Mouse (Mus musculus) cerebellum, adult 9-10 months (tissue): ENCODE data around the gene Mfng.

Source experiments
- DNase-seq: peaks from one replicate; pipeline ENCODE4 v3.0.0; 2022

Gene Mfng

DNA sequence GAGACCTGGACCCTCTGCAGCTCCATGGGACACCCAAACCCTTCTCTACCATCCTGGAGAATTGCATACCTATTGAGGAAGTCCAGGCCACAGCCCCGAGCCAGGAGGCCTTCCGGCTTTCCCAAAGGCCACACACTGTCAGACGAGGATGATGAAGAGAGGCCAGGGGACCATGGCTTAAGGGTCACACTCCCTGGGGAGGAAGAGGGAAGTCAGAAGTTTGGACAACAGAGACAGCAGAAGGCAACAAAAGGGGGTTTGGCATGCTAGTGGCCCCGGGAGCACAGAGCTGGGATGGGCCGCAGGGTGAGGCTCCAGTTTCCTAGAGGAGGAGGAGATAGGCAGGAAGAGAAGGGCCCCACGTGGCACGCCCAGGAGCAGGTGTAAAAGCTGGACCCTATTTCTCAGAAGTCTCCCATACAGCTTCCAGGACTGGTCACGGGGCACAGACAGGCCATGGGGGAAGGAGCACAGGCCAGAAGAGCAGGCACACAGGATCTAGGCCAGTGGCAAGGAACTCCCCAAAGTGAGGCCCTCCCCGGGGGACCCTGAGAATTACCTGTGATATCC lies 14.1 kb upstream of the Mfng start:
- DNase-seq, result no peak

DNA sequence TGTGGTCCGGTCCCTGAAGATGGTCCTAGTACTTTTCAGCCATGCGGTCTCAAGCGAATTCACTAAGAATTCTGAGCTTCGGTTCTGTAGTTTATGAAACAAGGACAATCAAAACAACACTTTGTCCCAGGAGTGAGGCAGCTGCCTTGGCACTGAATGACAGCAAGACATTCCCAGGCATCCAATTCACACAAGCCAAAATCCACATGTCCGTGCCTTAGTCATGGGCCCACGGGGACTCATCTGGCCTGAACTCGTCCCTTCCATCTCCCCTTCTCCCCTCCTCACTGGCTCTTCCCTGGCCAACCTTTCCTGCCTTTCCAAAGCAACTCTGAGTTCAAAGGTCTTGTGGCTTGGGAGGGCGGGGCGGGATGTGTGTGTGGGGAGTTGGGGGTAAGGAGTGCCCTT lies 13.1 kb upstream of the Mfng start:
- no peak for DNase-seq

- DNase-seq, result no peak
Measured at GRCm38 (mm10) chr15:78785961-78786360, 12.7 kb upstream of the Mfng start.

DNA sequence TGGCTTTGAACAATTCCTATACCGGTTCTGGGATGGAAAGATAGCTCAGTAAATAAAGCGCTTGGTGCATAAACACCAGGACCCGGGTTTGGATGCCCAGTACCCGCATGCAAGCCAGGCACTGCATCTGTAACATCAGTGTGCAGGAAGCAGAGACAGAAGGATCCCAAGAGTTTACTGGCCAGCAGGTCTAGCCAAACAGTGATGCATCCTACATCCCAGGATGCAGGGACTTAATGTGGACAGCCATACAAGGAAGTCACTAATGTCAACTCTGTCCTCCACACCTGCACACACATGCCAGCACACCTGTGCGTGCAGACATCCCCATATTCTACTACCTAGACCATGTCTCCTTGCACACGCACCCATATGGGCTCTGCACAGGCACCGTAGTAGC lies 12.0 kb upstream of the Mfng start:
- DNase-seq, result no peak

DNA sequence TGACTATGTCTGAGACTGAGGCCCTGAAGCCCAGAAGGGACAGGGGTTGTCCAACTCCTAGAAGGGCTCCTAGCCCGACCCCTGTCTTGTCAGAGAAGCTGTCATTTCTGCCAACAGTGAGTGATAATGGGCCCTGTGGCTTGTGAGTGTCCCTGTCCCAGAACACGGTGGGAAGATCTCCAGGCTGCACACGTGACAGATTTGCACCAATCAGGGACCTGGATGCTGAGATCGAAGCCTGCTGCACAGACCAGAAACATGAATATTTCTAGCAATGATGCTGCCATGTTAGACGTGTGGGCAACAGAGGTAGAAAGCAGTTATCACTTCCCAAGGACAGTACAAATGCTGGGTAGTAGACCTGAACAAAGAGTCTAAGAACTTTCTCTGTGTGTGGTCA lies 11.2 kb upstream of the Mfng start:
- no peak for DNase-seq

GRCm38 (mm10) chr15:78782348-78783103 lies 9.3 kb upstream of the Mfng start:
- no peak for DNase-seq

- no peak for DNase-seq
Measured at GRCm38 (mm10) chr15:78780908-78781307, 7.6 kb upstream of the Mfng start.

DNA sequence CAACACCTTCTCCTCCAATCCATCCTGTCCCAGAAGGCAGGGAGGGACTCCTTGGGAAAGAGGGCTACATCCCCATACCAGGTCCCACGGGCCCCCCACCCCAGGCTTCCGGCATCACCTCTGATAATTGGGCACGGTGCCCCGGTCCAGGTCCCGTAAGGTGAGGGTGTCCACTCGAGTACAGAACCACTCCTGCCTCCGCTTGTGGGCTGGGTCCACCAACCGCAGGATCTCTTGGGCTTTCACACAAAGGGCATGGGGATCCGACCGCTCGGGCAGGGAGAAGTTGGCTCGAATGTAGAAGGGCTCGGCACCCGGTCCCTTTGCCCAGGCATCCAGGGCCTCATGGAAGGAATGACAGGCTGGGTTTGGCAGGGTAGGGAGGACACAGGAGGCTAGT lies 7.1 kb upstream of the Mfng start:
- no peak for DNase-seq

- DNase-seq, result no peak
Measured at GRCm38 (mm10) chr15:78779690-78780089, 6.4 kb upstream of the Mfng start.

DNA sequence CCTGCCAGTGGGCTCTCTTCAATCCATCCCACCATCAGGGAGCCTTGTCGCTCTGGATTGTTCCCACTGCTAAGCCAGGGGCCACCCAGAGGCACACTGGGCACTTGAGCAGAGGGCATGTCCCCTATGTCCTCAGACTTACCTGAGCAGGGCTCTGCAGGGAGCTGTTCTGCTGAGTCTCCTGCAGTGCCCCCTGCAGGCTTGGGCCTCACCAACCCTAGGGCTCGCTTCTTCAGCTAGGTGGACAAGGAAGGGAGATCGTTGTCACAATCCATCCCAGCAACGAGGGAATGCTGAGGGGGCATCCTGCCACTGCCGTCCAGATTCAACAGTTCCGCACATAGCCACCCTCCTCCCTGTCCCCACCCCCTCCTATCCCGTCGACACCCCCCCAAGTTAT lies 6.0 kb upstream of the Mfng start:
- DNase-seq, result no peak

DNA sequence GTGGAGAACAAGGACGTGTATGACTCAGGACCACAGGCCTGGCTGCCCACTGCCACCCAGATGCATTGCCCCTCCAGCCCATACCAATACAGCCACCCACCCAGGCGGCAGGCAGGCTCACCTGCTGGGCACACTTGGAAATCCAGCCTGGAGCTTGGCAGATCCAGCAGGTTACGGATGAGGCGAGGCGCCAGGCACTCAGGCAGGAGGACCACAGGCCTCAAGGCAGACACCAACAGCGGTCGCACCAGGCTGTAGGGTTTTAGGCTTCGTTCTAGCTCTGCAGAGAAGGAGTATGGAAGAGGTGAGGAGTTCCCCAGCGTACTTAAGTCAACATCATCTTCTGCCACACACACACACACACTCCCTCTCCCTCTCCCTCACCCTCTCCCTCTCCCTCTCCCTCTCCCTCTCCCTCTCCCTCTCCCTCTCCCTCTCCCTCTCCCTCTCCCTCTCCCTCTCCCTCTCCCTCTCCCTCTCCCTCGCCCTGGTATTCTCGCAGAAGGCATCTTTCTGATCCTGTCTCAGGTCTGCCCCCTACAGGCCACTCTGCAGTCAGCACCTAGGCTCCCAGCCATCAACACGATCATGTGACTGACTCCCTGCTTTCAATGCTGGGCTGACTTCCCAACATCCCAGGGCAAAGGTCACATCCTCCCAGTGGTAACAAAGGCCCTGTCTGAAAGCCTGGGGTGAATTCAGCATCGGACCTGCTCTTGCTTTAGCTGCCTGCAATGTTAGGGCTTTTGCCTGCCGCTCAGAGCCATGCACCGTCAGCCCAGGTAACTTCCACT lies 5.0 kb upstream of the Mfng start:
- peak; percentile 89 for DNase-seq

- DNase-seq, result no peak
Measured at GRCm38 (mm10) chr15:78772856-78773255, 419 bp downstream of the Mfng start.

DNA sequence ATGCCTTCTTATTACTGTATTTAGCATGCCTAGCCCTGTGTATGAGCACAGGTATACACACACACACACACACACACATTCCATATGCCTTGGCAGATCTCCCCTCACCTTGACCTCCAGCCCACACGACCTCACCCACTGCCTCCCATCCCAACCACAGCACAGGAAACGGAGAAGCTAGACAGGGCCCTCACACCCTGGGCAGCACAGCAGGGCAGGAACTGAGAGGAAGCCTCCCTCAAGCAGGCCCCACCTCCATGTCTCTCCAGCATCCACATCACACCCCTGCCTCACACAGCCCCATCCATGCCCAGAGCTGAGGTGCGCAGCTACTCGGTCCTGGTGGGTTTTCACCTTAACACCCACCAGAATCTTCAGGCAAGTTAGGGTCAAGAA lies 909 bp downstream of the Mfng start:
- DNase-seq, result no peak

- no peak for DNase-seq
Measured at GRCm38 (mm10) chr15:78771531-78772367, 1.5 kb downstream of the Mfng start.

- no peak for DNase-seq
Measured at GRCm38 (mm10) chr15:78770983-78771355, 2.3 kb downstream of the Mfng start.

GRCm38 (mm10) chr15:78770234-78770982 lies 2.9 kb downstream of the Mfng start:
- DNase-seq, result no peak

DNA sequence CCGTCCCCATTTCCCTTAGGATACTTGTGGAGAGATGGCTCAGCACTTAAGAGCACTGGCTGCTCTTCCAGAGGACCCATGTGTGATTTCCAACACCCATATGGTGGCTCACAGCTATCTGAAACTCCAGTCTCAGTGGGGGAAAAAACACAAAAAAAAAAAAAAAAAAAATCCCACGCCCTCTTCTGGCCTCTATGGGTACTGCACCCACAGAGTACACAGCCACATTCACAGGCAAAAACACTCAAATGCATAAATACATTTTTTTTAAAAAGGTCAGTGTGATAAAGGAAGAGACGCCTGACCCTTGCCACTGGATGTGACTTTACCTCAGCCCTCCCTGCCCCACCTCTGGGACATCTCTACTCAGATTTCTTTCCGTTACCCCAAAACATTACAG lies 4.2 kb downstream of the Mfng start:
- DNase-seq, result no peak

- DNase-seq, result no peak
Measured at GRCm38 (mm10) chr15:78763704-78764103, 9.6 kb downstream of the Mfng start.

GRCm38 (mm10) chr15:78763210-78763609 lies 10.1 kb downstream of the Mfng start:
- DNase-seq, result no peak

- no peak for DNase-seq
Measured at GRCm38 (mm10) chr15:78761112-78761511, 12.2 kb downstream of the Mfng start.

GRCm38 (mm10) chr15:78758132-78758531 lies 15.1 kb downstream of the Mfng start:
- DNase-seq, result no peak

DNA sequence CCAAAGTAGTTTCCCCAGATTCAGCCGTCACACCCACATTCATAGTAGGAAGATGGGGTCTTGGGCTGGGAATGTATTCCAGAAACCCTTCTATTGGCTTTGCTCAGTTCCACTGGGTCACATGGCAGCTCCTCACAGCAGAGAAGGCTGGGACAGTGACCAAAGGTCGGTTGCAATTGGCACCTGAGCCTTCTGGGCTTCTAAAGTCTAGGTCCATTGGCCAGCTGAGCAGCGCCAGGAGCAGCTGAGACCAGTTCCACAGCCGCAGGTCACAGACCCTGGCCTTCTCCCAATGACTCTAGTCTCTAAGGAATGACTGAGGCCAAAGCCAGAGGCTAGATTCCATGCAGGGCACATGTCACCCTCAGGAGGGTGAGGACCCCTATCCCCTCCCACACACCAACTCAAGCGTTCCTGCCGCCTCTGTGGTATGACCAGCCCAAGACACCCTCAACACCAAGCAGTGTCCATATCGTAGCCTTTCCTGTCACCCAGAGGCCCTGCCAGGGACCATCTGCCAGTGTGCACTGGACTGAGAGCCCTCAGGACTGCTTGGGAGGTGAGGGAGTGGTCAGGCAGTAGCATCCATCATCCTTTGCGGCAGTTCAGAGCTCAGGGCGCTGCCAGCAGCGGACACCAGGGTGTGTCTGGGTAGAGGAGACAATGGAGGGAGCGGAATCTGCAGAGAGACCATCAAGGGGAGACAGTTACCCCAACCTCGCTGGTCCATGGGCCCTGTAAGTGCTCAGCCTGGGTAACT lies 17.1 kb downstream of the Mfng start:
- no peak for DNase-seq
